Mouse (Mus musculus): ENCODE results near the gene Gpsm2. TPM values are rescaled to one million over a fixed set of nuclear protein-coding genes. Genes with fewer than 3 reads are reported as not detected.

Gene Gpsm2
- polyA plus RNA-seq, 1 experiment from 2014 or later, result 22.7 TPM

DNA sequence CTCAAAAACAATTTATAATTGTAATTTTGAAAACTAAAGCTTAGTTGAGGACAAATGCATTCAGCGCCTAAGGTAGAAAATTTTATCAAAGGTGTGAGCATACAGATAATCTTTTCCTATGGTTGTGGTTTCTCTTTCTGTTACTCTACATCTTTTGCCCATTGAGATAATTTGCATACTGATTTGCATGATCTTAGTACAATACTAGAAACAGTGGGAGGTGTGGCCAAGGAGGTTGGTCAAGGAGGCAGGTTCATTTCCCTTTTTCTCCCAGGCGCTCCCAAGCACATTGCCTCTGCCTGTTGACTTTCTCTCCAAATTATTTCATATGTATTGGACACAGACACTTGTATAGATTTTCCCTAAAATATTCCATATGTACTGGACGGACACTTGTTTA, 15.7 kb upstream of the Gpsm2 start:
- Histone ChIP-seq H3K27me3 (ENCODE audit: control insufficient read depth, insufficient read depth, low read length) (no peaks in the 10 kb centered on the region), H3K9me3 (ENCODE audit: control insufficient read depth, low read length) (no peaks in the 10 kb centered on the region), H3K27ac (no peak overlapping the region), H3K36me3 (replicated peaks; ENCODE audit: control insufficient read depth, insufficient read depth) (no peaks in the 10 kb centered on the region), H3K9ac (no peak overlapping the region), H3K4me2 (replicated peaks) (no peak overlapping the region), H3K4me1 (replicated peaks; ENCODE audit: control insufficient read depth, insufficient read depth, low read length) (no peaks in the 10 kb centered on the region), H3K4me3 (replicated peaks; ENCODE audit: low read length) (no peak overlapping the region)
- no peak for ATAC-seq (ENCODE audit: low FRiP score)
- DNase-seq (ENCODE audit: low spot score), result no peak
- 92% methylated on average over 3 of the region's 3 CpGs for WGBS

DNA sequence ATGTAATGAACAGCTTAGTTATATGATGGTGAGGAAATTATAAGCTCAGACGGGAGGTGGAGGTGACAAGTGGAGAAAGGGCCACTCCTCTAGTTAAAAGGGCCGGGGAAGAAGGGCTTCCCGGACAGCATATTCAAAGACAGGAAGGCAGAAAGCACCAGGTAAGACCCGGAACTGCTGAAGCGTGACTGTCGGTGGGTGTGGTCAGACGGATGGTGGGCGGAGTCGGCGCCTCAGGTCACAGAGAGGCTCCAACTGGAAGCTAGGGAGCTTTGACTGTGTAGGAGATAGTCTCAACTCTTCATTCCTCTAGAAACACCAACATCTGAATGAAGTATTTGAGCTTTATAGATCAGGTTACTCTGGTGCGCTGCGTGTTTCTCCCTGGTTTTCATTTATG, 8.2 kb upstream of the Gpsm2 start:
- WGBS, result 48% methylated on average over 12 of the region's 12 CpGs
- Histone ChIP-seq H3K9me3 (ENCODE audit: control insufficient read depth, low read length) (no peaks in the 10 kb centered on the region), H3K9ac (no peak overlapping the region), H3K4me3 (replicated peaks; ENCODE audit: low read length) (no peak overlapping the region), H3K36me3 (replicated peaks; ENCODE audit: control insufficient read depth, insufficient read depth) (no peaks in the 10 kb centered on the region), H3K4me2 (replicated peaks) (no peak overlapping the region), H3K4me1 (replicated peaks; ENCODE audit: control insufficient read depth, insufficient read depth, low read length) (no peaks in the 10 kb centered on the region), H3K27me3 (ENCODE audit: control insufficient read depth, insufficient read depth, low read length) (no peaks in the 10 kb centered on the region), H3K27ac (no peak overlapping the region)
- DNase-seq (ENCODE audit: low spot score) (no peak), ATAC-seq (ENCODE audit: low FRiP score) (no peak)

DNA sequence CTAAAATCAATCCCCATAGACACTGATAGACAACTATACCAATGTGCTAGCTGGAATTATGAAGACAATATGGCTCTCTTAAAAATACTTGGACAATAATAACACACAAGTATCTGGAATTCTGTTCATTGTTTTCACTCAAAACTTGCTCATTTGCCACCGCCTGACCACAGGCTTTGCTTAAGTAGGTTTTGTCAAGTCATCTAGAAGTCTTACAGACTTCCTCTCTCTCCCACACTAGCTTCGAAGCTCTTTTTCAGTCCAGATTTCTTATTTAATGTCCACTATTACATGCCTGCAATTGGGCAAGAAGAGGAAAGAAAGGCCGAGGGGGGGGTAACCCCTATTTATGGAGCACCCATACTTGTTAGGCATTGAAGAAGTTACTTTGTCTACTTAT, 5.7 kb upstream of the Gpsm2 start:
- Histone ChIP-seq H3K4me2 (replicated peaks) (no peak overlapping the region), H3K27ac (no peak overlapping the region), H3K27me3 (ENCODE audit: control insufficient read depth, insufficient read depth, low read length) (no peaks in the 10 kb centered on the region), H3K4me1 (replicated peaks; ENCODE audit: control insufficient read depth, insufficient read depth, low read length) (peaks cover 3% of the 10 kb centered on the region; the same call in 1 of the 2 replicates), H3K9me3 (ENCODE audit: control insufficient read depth, low read length) (no peaks in the 10 kb centered on the region), H3K9ac (no peak overlapping the region), H3K4me3 (replicated peaks; ENCODE audit: low read length) (no peak overlapping the region), H3K36me3 (replicated peaks; ENCODE audit: control insufficient read depth, insufficient read depth) (no peaks in the 10 kb centered on the region)
- WGBS, result 98% methylated on average over 3 of the region's 3 CpGs
- ATAC-seq (ENCODE audit: low FRiP score), result no peak
- no peak for DNase-seq (ENCODE audit: low spot score)

DNA sequence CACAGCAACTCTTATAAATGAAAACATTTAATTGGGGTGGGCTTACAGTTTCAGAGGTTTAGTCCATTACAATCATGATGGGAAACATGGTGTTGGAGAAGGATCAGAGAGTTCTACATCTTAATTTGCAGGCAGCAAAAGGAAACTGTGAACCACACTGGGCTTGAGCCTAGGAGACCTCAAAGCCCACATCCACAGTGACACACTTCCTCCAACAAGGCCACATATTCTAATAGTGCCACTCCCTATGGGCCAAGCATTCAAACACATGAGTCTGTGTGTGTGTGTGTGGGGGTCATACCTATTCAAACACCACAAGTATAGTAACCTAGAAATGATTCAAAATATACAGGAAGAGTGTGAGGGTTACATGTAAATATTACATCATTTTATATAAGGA, 5.2 kb upstream of the Gpsm2 start:
- H3K9me3 ChIP-seq (ENCODE audit: control insufficient read depth, low read length), result no peaks in the 10 kb centered on the region
- ATAC-seq (ENCODE audit: low FRiP score), result no peak

DNA sequence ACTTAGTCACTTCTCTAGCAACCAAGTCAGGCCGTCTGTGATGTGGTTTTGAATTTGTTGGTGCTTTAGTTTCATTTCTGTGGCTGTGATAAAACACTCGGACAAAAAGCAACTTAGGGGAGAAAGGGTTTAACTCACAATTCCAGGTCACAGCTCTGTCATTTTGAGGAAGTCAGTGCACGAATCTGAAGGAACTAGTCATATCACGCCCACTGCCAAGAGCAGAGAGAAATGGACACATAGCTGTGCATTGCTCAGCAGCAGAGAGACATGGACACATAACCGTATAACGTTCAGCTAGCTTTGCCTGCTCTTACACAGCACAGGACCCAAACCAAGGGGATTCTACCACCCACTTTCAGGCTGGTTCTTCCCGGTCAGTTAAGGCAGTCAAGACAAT, 4.3 kb upstream of the Gpsm2 start:
- 87% methylated on average over 7 of the region's 7 CpGs for WGBS
- Histone ChIP-seq H3K4me1 (replicated peaks; ENCODE audit: control insufficient read depth, insufficient read depth, low read length) (peaks cover 7% of the 10 kb centered on the region; the same call in 1 of the 2 replicates), H3K36me3 (replicated peaks; ENCODE audit: control insufficient read depth, insufficient read depth) (no peaks in the 10 kb centered on the region), H3K27ac (no peak overlapping the region), H3K9ac (no peak overlapping the region), H3K27me3 (ENCODE audit: control insufficient read depth, insufficient read depth, low read length) (no peaks in the 10 kb centered on the region), H3K9me3 (ENCODE audit: control insufficient read depth, low read length) (no peaks in the 10 kb centered on the region), H3K4me2 (replicated peaks) (no peak overlapping the region), H3K4me3 (replicated peaks; ENCODE audit: low read length) (no peak overlapping the region)
- DNase-seq (ENCODE audit: low spot score), result no peak
- no peak for ATAC-seq (ENCODE audit: low FRiP score)

More for the DNA sequence above, 5.2 kb upstream of the Gpsm2 start:
- Histone ChIP-seq H3K27ac (no peak overlapping the region), H3K9ac (no peak overlapping the region), H3K36me3 (replicated peaks; ENCODE audit: control insufficient read depth, insufficient read depth) (no peaks in the 10 kb centered on the region), H3K4me1 (replicated peaks; ENCODE audit: control insufficient read depth, insufficient read depth, low read length) (peaks cover 7% of the 10 kb centered on the region; the same call in 1 of the 2 replicates), H3K4me3 (replicated peaks; ENCODE audit: low read length) (no peak overlapping the region), H3K4me2 (replicated peaks) (no peak overlapping the region), H3K27me3 (ENCODE audit: control insufficient read depth, insufficient read depth, low read length) (no peaks in the 10 kb centered on the region)
- no peak for DNase-seq (ENCODE audit: low spot score)

DNA sequence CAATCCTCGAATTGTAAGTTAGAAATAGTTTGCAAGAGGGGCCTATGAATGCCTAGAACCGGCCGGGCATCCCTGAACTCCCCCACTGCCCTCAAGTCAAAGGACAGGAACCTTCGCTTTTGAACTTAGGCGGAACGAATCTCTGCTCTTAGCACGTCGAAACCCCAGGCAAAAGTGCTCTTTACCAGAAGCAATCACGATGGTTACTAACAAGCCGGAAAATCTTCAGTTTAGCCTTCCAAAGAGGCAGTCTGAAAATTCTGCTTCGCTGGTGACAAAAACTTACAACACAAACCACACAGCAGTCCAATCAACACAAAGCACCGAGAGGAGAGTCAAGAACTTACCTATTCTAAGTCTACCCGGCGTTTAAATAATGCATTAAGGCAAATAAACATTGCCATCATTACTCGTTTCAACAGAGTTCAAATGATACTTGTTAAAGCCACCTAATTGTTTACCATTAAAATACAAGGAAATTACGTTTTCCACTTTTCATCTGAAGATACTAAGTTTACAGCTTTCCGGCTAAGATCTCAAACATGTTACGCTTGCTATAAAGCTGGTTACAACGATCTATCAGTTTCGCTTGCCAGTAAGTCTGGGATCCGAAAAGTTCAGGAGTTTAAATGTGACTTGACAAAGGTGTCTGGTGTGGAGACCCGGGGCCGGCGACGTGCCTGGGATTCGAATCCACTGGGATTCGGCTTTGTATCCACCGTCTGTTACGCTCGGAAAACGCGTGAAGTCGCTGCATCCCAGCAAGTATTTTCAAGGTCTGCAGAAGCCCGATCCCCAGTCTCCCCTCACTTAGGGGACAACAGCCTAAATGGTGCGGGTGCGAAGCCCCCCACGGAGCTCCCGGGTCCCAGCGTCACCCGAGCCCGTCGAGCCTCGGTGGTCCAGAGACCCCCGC, 775 bp downstream of the Gpsm2 start:
- no peak for ATAC-seq (ENCODE audit: low FRiP score)
- DNase-seq (ENCODE audit: low spot score), result peak; percentile 70

DNA sequence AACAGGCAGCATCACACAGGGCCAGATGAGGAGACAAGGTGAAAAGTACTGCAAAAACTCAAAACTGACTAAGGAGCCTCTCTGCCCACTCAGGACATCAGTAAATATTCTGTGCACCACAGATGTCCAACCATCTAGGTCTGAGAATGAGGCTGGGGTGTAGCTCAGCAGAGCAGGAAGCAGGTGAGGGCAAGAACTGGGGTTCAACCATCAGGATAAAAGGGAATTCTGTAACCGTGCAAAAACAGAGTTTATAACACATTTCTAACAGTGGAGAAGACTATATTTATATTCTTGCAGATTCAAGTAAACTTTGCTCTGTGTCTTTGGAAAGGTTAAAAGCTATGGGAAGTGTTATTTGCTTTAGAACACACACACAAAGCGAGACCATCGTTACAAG, 2.3 kb downstream of the Gpsm2 start:
- no peak for ATAC-seq (ENCODE audit: low FRiP score)
- Histone ChIP-seq H3K27ac (no peak overlapping the region), H3K27me3 (ENCODE audit: control insufficient read depth, insufficient read depth, low read length) (no peaks in the 10 kb centered on the region), H3K4me1 (replicated peaks; ENCODE audit: control insufficient read depth, insufficient read depth, low read length) (peaks cover 19% of the 10 kb centered on the region; the same call in 1 of the 2 replicates), H3K9me3 (ENCODE audit: control insufficient read depth, low read length) (no peaks in the 10 kb centered on the region), H3K4me3 (replicated peaks; ENCODE audit: low read length) (no peak overlapping the region), H3K36me3 (replicated peaks; ENCODE audit: control insufficient read depth, insufficient read depth) (no peaks in the 10 kb centered on the region), H3K9ac (no peak overlapping the region), H3K4me2 (replicated peaks) (peak overlapping the region; percentile 65; the same call in 1 of the 2 replicates)
- no peak for DNase-seq (ENCODE audit: low spot score)
- 91% methylated on average over 3 of the region's 3 CpGs for WGBS

More for the DNA sequence above, 775 bp downstream of the Gpsm2 start:
- no peaks in the 10 kb centered on the region for H3K9me3 ChIP-seq (ENCODE audit: control insufficient read depth, low read length)
- H3K4me2 ChIP-seq (replicated peaks), result peak overlapping the region; percentile 65
- H3K4me1 ChIP-seq (replicated peaks; ENCODE audit: control insufficient read depth, insufficient read depth, low read length), result peaks cover 19% of the 10 kb centered on the region; the same call in 1 of the 2 replicates
- H3K4me3 ChIP-seq (replicated peaks; ENCODE audit: low read length), result peak overlapping the region; percentile 70
- under 1% methylated on average over 44 of the region's 44 CpGs for WGBS
- no peak overlapping the region; the same call in none of the 2 replicates for H3K27ac ChIP-seq
- no peaks in the 10 kb centered on the region for H3K27me3 ChIP-seq (ENCODE audit: control insufficient read depth, insufficient read depth, low read length)
- no peaks in the 10 kb centered on the region for H3K36me3 ChIP-seq (replicated peaks; ENCODE audit: control insufficient read depth, insufficient read depth)
- H3K9ac ChIP-seq, result peak overlapping the region; percentile 72

DNA sequence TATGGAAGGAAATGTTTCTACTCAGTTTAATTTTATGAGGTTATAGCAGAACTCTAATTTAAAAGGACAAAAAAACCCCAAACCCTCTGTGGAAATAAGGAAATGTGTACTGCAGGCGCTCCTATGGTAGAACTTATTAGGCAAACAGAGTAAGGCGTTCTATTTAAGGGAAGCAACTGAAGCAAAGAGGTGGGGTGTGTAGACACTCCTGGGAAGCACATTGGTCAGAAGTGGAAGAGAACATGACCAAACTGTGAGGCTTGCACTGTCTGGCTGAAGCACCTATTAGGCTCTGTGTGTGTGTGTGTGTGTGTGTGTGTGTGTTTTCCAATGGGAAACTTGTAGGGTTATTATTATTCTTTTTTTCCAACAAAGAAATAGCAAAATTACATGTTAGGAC, 2.8 kb downstream of the Gpsm2 start:
- no peaks in the 10 kb centered on the region for H3K36me3 ChIP-seq (replicated peaks; ENCODE audit: control insufficient read depth, insufficient read depth)
- no peaks in the 10 kb centered on the region for H3K9me3 ChIP-seq (ENCODE audit: control insufficient read depth, low read length)
- H3K9ac ChIP-seq, result no peak overlapping the region
- DNase-seq (ENCODE audit: low spot score), result no peak
- H3K4me1 ChIP-seq (replicated peaks; ENCODE audit: control insufficient read depth, insufficient read depth, low read length), result peaks cover 19% of the 10 kb centered on the region; the same call in 1 of the 2 replicates
- WGBS, result 93% methylated on average over 2 of the region's 2 CpGs
- no peak overlapping the region for H3K27ac ChIP-seq
- no peak overlapping the region for H3K4me2 ChIP-seq (replicated peaks)
- no peaks in the 10 kb centered on the region for H3K27me3 ChIP-seq (ENCODE audit: control insufficient read depth, insufficient read depth, low read length)
- no peak for ATAC-seq (ENCODE audit: low FRiP score)
- no peak overlapping the region for H3K4me3 ChIP-seq (replicated peaks; ENCODE audit: low read length)

DNA sequence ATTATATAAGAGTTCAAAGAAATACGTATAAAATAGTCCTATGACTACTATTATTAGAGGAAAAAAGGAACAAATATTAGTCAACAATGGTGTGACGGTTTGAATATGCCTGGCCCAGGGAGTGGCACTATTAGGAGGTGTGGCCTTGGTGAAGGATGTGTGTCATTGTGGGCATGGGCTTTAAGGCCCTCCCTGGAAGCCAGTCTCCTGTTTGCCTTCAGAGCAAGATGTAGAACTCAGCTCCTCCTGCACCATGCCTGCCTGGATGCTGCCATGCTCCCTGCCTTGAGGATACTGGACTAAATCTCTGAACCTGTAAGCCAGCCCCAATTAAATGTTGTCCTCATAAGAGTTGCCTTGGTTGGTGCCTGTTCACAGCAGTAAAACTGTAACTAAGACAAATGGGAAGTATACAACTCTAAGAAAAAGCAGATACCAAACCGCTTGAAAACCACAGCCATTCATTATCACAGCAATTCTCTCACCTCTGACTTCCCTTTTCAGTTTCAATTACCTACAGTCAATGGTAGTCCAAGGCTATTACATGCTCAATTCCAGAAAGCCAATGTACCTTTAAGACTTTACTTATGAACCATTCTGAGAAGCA, 4.1 kb downstream of the Gpsm2 start:
- H3K4me3 ChIP-seq (replicated peaks; ENCODE audit: low read length), result no peak overlapping the region
- no peaks in the 10 kb centered on the region for H3K27me3 ChIP-seq (ENCODE audit: control insufficient read depth, insufficient read depth, low read length)
- DNase-seq (ENCODE audit: low spot score), result no peak
- H3K9ac ChIP-seq, result no peak overlapping the region
- no peak overlapping the region for H3K27ac ChIP-seq
- ATAC-seq (ENCODE audit: low FRiP score), result no peak
- 92% methylated on average over 3 of the region's 3 CpGs for WGBS
- H3K36me3 ChIP-seq (replicated peaks; ENCODE audit: control insufficient read depth, insufficient read depth), result no peaks in the 10 kb centered on the region
- no peak overlapping the region for H3K4me2 ChIP-seq (replicated peaks)
- no peaks in the 10 kb centered on the region for H3K9me3 ChIP-seq (ENCODE audit: control insufficient read depth, low read length)
- H3K4me1 ChIP-seq (replicated peaks; ENCODE audit: control insufficient read depth, insufficient read depth, low read length), result peaks cover 18% of the 10 kb centered on the region; the same call in 1 of the 2 replicates

All from hindbrain, embryonic 14.5 days (tissue).